Mouse (Mus musculus) liver, embryonic 11.5 days (tissue): ENCODE data around the gene Zan. TPM values are rescaled to one million over a fixed set of nuclear protein-coding genes. Genes with fewer than 3 reads are reported as not detected.
A peak's percentile ranks its signal among the peaks of the same experiment; 100 is the strongest.

Experiments
- ATAC-seq: fragments of 200-750 bp; cut with Nextera tagmentation; replicated peaks from 2 replicates; pipeline ENCODE4 v1.8.0; 2017; ENCODE audit warnings: moderate number of reproducible peaks, mild to moderate bottlenecking, moderate TSS enrichment, moderate library complexity; ENCODE audit not compliant: low FRiP score
- DNase-seq: peaks from one replicate; pipeline ENCODE4 v3.0.0-alpha.2; 2017; ENCODE audit warnings: low spot score
- H3K27ac ChIP-seq: fragments of 300-500 bp; sonication (generic); 2 replicates; pipeline ENCODE4 v1.5.1; 2014; ENCODE audit warnings: mild to moderate bottlenecking, low read depth, low read length, control low read depth
- H3K27me3 ChIP-seq: fragments of 300-500 bp; sonication (generic); replicated peaks from 2 replicates; pipeline ENCODE4 v1.6.1; 2014; ENCODE audit warnings: low read length, mixed read lengths; ENCODE audit not compliant: control insufficient read depth, insufficient read depth
- H3K36me3 ChIP-seq: fragments of 300-500 bp; sonication (generic); 2 replicates; pipeline ENCODE4 v1.6.1; 2014; ENCODE audit warnings: mild to moderate bottlenecking, low read length, moderate library complexity, mixed read lengths; ENCODE audit not compliant: control insufficient read depth, insufficient read depth
- H3K4me1 ChIP-seq: fragments of 300-500 bp; sonication (generic); replicated peaks from 2 replicates; pipeline ENCODE4 v1.6.1; 2014; ENCODE audit warnings: low read length, mixed read lengths; ENCODE audit not compliant: control insufficient read depth, insufficient read depth
- H3K4me2 ChIP-seq: fragments of 300-500 bp; sonication (generic); 2 replicates; pipeline ENCODE4 v1.6.1; 2014; ENCODE audit warnings: mild to moderate bottlenecking, control low read depth, moderate library complexity
- H3K4me3 ChIP-seq: fragments of 300-500 bp; sonication (generic); 2 replicates; pipeline ENCODE4 v1.5.1; 2014; ENCODE audit warnings: low read depth, low read length, control low read depth
- H3K9ac ChIP-seq: fragments of 300-500 bp; sonication (generic); 2 replicates; pipeline ENCODE4 v1.6.1; 2014; ENCODE audit warnings: low read depth, low read length, control low read depth
- H3K9me3 ChIP-seq: fragments of 300-500 bp; sonication (generic); 2 replicates; pipeline ENCODE4 v1.6.1; 2016; ENCODE audit warnings: low read length, inconsistent platforms, mixed read lengths; ENCODE audit not compliant: control insufficient read depth
- WGBS: fragments of 180-500 bp; shearing (Covaris S2); extraction: QIAGEN DNeasy Blood & Tissue Kit; methylation state at CpG from one replicate; pipeline ENCODE4 v1.1.7; 2014; 5-methylcytosine and 5-hydroxymethylcytosine counted together
- polyA plus RNA-seq: library from polyadenylated mRNA; unstranded; fragments of >200 nt; fragmentation: Nextera tagmentation; extraction: Ambion mirVana; gene quantifications from 2 replicates; pipeline ENCODE4 v1.2.1, GENCODE M21; 2014

Gene Zan
- polyA plus RNA-seq, 1 experiment from 2014 or later = 0.49 TPM

DNA sequence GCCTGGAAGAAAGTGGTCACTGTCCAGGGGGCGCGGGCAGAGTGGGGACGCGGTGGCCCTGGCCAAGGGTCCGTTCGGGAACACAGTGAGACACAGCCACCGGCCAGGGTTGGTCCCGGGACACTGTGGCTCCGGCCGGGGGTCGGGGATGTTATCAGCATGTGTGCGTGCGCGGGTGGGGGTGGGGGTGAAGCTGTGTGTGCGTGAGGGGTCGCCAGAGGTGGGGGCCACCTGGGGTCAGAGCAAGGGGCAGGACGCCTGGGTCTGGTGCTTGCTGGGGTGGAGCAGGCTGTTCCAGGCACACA lies 8.9 kb upstream of the Zan start:
- Histone ChIP-seq H3K4me1 (no peaks in the 10 kb centered on the region), H3K4me2 (peak overlapping the region; percentile 50), H3K27me3 (peaks cover 28% of the 10 kb centered on the region), H3K27ac (no peak overlapping the region), H3K9me3 (no peaks in the 10 kb centered on the region), H3K4me3 (peak overlapping the region; percentile 45), H3K9ac (peak overlapping the region; percentile 63), H3K36me3 (no peaks in the 10 kb centered on the region)
- ATAC-seq (no peak), DNase-seq (no peak)
- WGBS = 2% methylated on average over 17 of the region's 17 CpGs

DNA sequence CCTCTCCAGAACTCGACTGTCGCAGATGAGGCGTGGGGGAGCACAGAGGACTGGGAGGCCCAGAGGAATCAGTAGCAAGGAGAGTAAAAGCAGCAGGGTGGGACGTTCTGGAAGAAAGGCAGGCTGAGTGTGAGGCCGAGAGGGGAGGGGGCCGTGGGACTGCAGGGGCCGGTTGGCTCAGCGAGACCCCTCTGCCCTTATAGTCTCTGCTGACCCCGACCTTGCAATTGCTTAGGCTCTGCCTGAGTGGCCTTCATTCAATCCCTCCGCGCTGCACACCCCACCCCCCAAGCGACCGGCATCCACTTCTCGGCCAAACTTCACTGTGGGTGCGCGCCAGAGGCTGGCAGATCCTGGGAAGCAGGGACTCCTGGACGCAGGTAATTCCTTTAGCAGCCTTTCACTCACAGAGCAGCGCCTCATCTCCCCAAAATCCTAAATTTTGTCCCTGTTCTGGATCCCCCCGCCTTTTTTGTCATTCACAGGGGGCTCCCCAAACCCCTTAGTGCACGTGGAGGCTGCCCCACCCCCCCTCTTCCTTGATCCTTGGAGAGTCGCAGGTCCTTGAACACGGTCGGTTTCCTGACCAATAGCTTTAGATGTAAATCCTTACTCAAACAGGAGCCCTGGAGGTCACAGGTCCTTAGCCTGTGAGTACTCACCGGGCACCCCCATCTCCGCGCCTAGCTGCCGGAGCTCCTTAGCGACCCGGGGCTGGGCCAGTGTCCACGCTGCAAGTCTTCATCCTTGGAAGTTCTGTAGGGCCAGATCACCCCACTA lies 8.4 kb upstream of the Zan start:
- WGBS = 12% methylated on average over 29 of the region's 30 CpGs
- Histone ChIP-seq H3K27ac (0 out of 2 replicates have a peak overlapping the region, but pooled peaks have one; percentile 32), H3K27me3 (peaks cover 28% of the 10 kb centered on the region), H3K9ac (peak overlapping the region; percentile 63), H3K9me3 (no peaks in the 10 kb centered on the region), H3K4me3 (peak overlapping the region; percentile 45), H3K4me2 (peak overlapping the region; percentile 50), H3K36me3 (no peaks in the 10 kb centered on the region), H3K4me1 (no peaks in the 10 kb centered on the region)
- ATAC-seq = no peak
- DNase-seq = no peak

DNA sequence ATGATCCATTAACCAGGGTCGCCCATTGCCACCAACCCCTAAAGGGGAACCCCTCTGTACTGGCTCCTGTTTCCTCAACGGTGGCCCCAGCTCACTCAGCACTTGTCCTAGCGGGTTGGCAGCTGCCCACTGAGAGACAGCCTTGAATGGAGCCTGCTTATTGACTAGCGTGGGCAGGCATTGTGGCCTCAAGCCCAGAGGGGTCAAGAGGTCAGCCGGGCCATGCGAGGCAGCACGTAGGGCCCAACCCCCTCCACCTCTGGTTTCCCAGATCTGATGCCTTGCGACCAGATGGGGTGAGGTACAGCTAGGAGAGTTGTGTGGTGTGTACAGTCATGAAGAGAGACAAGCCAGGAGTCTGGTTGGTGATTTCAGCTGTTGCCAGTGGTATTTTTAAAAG lies 5.0 kb upstream of the Zan start:
- Histone ChIP-seq H3K9ac (no peak overlapping the region), H3K27me3 (peaks cover 27% of the 10 kb centered on the region), H3K9me3 (no peaks in the 10 kb centered on the region), H3K4me3 (no peak overlapping the region), H3K36me3 (no peaks in the 10 kb centered on the region), H3K27ac (peak overlapping the region; percentile 74), H3K4me1 (no peaks in the 10 kb centered on the region), H3K4me2 (no peak overlapping the region)
- peak; percentile 44 for DNase-seq
- 46% methylated on average over 8 of the region's 8 CpGs for WGBS
- ATAC-seq = peak; percentile 55; the same call in 1 of the 2 replicates

DNA sequence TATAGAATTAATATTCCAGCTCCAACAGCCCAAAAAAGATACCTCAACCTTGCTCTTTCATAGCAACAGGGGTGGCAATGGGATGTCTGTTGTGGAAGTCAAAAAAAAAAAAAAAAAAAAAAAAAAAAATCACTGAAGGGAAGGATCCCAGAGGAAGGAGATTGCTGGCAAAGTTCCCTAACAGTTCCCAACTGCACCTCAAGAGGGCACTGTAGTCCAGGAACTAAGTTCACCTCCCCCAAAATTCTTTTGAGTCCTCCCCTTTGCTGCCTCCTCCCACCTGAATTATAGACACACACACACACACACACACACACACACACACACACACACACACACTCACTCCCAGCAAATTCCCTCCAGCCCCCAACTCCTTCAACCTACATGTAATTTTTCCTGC lies 4.3 kb upstream of the Zan start:
- no peak overlapping the region for H3K4me3 ChIP-seq
- H3K9ac ChIP-seq = no peak overlapping the region
- no peaks in the 10 kb centered on the region for H3K4me1 ChIP-seq
- no peaks in the 10 kb centered on the region for H3K9me3 ChIP-seq
- no peaks in the 10 kb centered on the region for H3K36me3 ChIP-seq
- DNase-seq (peak; percentile 46), ATAC-seq (no peak)
- H3K27me3 ChIP-seq = peaks cover 20% of the 10 kb centered on the region
- H3K4me2 ChIP-seq = no peak overlapping the region
- H3K27ac ChIP-seq = peak overlapping the region; percentile 74; the same call in 1 of the 2 replicates

DNA sequence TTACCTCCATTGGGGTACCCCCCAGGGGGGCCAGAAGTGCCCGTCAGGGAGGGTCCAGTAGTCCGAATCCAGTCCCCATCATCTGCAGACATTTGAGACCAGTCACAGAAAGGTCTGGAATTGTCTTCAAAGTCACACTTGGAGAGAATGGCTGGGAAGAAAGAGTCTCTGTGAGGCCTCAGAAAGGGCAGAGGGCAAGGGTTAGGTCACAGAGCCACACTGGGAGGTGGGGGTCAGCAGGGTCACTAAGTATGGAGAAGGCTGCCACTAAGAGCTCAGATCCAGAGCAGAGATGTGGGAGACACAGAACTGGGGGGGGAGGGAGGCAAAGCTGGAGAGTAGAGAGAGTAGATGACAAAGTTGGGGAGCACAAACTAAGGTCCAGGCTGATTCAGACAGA lies 2.5 kb downstream of the Zan start:
- Histone ChIP-seq H3K4me3 (no peak overlapping the region), H3K4me1 (no peaks in the 10 kb centered on the region; the same call in 1 of the 2 replicates), H3K27ac (no peak overlapping the region), H3K4me2 (no peak overlapping the region), H3K27me3 (no peaks in the 10 kb centered on the region), H3K36me3 (no peaks in the 10 kb centered on the region), H3K9ac (no peak overlapping the region), H3K9me3 (no peaks in the 10 kb centered on the region)
- DNase-seq = no peak
- 54% methylated on average over 2 of the region's 2 CpGs for WGBS
- no peak for ATAC-seq

DNA sequence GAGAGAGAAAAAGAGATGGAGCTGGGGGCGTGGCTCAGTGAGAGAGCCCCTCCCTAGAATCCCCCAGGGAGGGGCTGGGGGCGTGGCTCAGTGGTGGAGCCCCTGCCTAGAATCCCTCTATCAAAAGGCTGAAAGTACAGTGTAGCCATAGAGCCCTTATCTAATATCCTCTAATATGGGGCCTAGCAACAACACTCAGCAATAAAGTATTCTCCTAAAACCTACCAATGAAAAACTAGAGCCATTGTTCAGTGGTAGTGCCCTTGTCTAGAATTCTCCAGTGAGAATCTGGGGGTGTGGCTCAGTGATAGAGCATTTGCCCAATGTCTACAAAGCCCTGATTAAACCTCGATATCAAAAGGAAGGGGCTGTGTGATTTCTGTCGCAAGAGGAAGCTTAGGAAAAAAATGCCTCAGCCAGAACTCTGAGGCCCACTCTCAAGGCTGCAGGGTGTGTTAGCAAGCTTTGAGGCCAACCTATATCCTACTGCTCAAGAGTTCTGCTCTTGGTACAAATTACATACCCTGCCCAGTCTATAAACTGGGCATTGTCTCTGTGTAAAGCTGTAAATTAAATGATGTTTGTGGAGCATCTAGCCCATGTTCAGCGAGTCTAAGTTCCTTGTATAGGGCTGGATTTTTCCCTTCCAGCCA lies 4.5 kb downstream of the Zan start:
- Histone ChIP-seq H3K9ac (no peak overlapping the region), H3K9me3 (no peaks in the 10 kb centered on the region), H3K27ac (no peak overlapping the region), H3K27me3 (no peaks in the 10 kb centered on the region), H3K4me1 (no peaks in the 10 kb centered on the region; the same call in 1 of the 2 replicates), H3K4me2 (no peak overlapping the region), H3K4me3 (no peak overlapping the region), H3K36me3 (no peaks in the 10 kb centered on the region)
- ATAC-seq (no peak), DNase-seq (no peak)
- 55% methylated on average over 5 of the region's 5 CpGs for WGBS

- DNase-seq = no peak
- no peaks in the 10 kb centered on the region for H3K4me1 ChIP-seq
- H3K9me3 ChIP-seq = no peaks in the 10 kb centered on the region
- ATAC-seq = no peak
- no peak overlapping the region for H3K4me3 ChIP-seq
- no peaks in the 10 kb centered on the region for H3K36me3 ChIP-seq
- no peak overlapping the region for H3K27ac ChIP-seq
- no peak overlapping the region for H3K9ac ChIP-seq
- no peak overlapping the region for H3K4me2 ChIP-seq
- no peaks in the 10 kb centered on the region for H3K27me3 ChIP-seq
- 86% methylated on average over 6 of the region's 6 CpGs for WGBS
These were observed 9.9 kb downstream of the Zan start for GRCm38 (mm10) chr5:137466946-137467345.

DNA sequence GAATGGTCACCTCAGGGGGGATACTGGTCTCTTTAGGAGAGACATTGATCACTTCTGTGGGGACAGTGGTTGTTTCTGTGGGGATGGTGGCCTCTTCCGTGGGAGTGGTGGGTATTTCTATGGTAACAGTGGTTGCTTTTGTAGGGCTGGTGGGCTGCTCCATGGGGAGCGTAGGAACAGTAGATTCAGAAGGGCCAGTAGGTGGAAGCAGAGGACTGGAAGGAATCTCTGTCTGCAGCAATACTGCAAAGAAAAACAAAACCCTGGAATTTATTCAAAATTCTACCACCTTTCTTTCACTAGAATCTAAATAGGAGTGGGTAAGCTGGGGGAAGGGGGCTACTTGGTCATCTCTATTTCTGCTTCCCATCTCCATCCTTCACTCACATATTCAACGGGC lies 11.8 kb downstream of the Zan start:
- Histone ChIP-seq H3K9ac (no peak overlapping the region), H3K4me2 (no peak overlapping the region), H3K36me3 (no peaks in the 10 kb centered on the region), H3K9me3 (no peaks in the 10 kb centered on the region), H3K27ac (no peak overlapping the region), H3K27me3 (no peaks in the 10 kb centered on the region), H3K4me3 (no peak overlapping the region), H3K4me1 (no peaks in the 10 kb centered on the region)
- 49% methylated on average over 3 of the region's 3 CpGs for WGBS
- no peak for DNase-seq
- ATAC-seq = no peak
